Mouse (Mus musculus) 3134 (cell line): ENCODE data around the gene Phtf2.
"Not testable (repeated sequence)": the region's sequence is repeated elsewhere in the genome, so short reads cannot be mapped to it uniquely, and the experiment has no call there.

Experiments
- DNase-seq: peaks from one replicate; pipeline ENCODE4 v3.0.0-alpha.2; 2011; ENCODE audit warnings: low spot score; ENCODE audit not compliant: insufficient read length; ENCODE audit errors: extremely low read depth

Phtf2 gene

GRCm38 (mm10) chr5:20865193-20865755, 16.6 kb downstream of the Phtf2 start:
- no peak for DNase-seq

DNA sequence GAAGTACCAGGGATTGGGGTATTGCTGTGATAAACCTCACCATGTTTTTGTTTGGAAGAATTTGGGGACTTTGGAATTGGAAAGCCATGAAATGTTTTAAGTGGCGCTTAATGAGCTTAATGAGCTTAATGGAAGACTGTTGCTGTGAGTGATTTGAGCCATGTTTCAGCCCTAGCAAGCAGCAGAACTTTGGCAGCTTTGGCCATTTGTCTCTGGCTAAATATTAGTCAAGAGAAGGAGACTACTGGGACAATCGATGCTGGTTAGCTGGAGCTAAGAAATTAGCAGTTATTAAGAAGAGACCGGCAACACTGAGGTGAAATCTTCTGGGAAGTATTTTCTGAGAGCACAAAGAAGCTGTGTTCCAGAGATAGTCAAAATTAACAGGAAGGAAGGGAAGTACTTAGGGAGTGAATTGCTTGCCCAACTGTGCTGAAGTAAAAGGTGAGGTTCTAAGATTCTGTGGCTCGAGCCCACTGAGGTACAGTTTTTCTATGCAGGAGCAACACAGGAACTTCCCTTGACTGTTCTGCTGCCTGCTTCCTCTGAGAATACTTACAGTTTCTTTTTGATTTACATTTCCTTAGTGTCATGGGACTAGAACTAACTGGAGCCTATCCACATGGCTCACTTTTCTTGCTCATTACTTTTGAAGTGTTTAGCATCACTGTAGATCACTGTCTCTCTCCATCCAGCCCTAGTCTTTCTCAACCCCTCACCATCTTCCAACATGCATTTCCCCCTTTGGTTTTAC, 17.5 kb downstream of the Phtf2 start:
- DNase-seq: no peak

DNA sequence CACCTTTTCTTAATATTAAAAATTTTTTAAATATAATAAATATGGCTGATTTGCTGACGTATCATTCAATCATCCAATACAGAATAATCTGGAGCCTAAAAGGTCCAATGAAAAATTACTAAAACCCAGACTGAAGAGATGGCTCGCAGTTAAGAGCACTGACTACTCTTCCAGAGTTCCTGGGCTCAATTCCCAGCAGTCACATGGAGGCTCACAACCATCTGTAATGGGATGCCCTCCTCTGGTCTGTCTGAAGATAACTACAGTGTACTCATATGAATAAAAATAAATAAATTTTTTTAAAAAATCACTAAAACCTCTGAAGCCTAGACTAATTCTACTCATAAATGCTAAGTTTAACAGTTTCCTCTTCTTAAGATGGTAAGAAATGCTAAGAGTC, 20.0 kb downstream of the Phtf2 start:
- DNase-seq: no peak

DNA sequence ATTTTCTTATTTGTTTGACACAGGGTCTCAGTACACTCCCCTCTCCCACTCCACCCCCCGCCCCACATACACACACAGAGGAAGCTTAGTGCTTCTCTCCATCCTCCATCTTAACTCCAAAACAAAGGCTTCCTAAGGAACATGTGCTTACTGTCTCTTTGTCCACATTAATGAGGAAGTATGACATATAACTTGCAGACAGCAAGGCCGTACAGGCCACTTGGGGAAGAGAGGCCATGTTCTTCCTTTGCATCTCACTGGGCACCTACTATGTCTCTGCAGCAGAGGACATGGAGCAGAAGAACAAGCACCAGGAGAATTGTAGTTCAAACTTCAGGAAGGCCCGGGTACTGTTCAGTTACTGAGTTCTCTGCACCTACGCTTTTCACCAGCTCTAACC, 21.4 kb downstream of the Phtf2 start:
- DNase-seq: no peak

- DNase-seq: no peak
Observed at GRCm38 (mm10) chr5:20858404-20858803, 23.5 kb downstream of the Phtf2 start.

- DNase-seq: no peak
Observed at GRCm38 (mm10) chr5:20855066-20855465, 26.9 kb downstream of the Phtf2 start.

DNA sequence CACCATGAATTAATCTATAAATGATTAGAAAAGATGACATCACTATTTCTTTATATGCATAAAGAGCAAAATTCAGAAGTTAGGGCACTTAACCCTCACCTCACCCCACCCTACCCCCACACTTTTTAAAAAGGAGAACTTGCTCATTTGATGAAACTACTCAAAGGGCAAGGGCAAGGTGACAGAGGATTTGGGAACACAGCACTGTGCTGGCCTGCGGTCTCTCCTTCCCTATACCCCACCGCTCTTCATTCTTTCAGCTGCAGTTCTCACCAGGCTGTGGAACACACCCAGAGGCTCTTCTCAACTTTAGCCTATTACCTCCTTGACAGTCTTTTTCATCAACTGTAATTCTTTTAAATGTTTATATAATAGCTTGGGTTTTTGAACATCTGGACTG, 34.9 kb downstream of the Phtf2 start:
- no peak for DNase-seq

GRCm38 (mm10) chr5:20843816-20844215, 38.1 kb downstream of the Phtf2 start:
- no peak for DNase-seq

DNA sequence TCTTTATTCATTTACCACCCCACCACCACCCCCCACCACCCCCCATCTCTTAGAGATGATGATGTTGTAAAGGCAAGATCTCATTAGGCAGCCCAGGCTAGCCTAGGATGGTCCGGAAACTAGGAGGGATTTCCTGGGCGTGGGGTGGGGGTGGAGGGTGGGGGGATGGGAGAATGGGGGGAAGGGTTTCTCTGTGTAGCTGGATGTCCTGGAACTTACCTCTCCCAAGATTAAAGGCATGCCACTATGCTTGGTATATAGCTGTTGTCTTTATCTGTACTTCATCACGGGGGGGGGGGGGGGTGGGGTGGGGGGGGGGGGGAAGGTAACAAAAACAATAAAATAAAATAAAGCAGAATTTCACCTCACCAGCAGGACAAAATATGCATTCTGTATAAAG, 38.5 kb downstream of the Phtf2 start:
- no peak for DNase-seq

DNA sequence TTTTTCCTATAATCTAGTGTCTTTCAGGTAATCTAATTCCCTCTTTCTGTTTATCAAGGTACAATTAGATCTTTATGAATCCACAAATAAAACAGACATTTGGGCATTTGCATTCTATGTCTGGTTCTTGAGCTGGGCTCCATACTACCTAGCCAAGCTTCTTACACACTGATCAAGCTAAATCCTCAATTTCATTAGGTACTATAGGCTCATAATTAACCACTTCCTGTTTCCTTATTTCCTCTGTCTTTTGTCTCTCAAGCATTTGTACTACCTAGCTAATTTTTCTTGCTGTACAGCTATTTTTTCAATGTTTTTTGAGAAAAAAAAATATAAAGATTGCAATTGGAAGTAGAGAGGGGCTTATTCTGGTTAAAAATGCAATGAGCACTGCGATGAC, 44.8 kb downstream of the Phtf2 start:
- no peak for DNase-seq

DNA sequence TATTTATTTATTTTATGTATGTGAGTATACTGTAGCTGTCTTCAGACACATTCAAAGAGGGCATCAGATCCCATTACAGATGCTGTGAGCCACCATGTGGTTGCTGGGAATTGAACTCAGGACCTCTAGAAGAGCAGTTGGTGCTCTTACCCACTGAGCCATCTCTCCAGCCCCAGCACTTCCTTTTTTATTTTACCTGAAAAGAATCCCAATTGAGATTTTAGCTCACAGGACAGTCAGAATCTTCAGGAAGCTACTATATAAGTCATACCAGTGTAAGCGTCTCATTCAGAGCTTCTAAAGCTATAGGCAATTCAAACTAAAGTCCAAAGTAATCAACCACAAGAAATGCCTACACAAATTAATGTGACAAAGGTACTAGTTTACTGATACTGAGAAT, 47.5 kb downstream of the Phtf2 start:
- DNase-seq: no peak

GRCm38 (mm10) chr5:20831433-20831832, 50.5 kb downstream of the Phtf2 start:
- no peak for DNase-seq

- no peak for DNase-seq
Observed at GRCm38 (mm10) chr5:20830717-20831116, 51.2 kb downstream of the Phtf2 start.

DNA sequence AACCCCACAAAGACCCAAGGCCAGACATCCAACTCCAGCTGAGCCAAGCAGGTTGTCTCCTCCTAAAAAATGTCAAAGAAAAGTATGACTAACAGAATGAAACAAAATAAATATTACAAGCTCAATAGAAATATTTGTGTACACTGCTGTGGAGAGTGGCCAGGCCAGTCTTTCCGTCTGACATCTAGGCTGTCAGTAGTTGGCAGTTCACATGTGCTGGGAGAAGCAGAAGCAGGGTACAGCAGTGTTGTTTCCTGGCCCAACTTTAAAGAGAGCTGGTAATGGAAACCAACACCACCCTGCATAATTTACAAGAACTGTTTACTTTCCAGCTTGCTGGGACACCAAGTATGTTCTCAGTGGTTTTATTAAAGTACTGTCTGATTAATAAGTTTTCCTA, 60.3 kb downstream of the Phtf2 start:
- DNase-seq: no peak

DNA sequence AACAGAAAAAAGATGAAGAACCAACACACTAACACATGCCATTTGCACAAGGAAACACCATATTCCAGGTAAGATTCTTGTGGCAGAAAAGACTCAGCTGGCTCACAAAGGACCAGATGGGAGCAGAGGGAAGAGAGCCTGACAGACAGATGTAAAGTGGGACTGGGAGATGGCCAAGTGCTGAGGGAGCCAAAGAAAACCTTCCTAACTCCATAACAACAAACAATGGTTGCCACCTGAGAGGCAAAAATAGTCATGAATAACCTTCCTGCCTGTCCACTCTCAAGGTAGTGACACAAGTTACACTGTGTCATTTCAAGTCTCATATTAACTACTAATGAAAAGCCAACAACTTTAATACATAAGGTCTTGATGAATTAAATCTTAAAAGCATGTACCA, 60.8 kb downstream of the Phtf2 start:
- no peak for DNase-seq

GRCm38 (mm10) chr5:20815094-20815493, 66.8 kb downstream of the Phtf2 start:
- no peak for DNase-seq

DNA sequence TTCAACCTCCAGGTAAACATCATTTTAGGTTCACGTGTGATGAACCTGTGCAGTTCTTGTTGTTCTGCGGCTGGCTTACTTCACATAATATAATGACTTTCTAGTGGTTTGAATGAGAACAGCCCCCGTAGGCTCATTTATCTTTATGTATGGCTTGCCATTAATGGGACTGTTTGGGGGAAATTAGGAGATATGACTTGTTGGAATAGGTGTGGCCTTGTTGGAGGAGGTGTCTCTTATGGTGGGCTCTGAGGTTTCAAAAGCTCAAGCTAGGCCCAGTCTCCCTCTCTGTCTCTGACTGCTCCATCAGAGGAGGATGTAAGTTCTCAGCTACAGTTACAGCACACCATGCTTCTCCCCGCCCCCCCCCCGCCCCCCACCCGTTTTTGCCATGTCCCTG, 71.5 kb downstream of the Phtf2 start:
- DNase-seq: no peak

DNA sequence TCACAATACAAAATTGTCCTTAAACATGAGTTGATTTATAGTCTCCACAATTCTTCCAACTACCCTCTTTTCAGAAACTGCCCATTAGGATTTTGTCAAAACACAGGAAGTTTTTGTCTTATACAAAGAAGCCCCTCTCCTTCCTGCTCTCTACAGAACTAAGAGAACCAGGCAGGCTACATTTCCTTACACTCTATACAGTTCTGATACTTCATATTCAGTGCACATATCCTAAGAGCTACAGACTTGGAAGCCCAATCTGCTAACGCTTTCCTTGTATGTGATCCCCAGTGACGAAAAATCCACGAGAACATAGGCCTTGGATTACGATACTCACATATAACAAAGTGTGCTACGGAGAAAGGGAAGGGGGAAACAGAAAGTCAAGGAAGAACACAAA, 86.0 kb downstream of the Phtf2 start:
- no peak for DNase-seq

- DNase-seq: peak; percentile 11
Observed at GRCm38 (mm10) chr5:20791793-20792554, 90.0 kb downstream of the Phtf2 start.

- DNase-seq: not testable (repeated sequence)
Observed at GRCm38 (mm10) chr5:20786471-20786870, 95.5 kb downstream of the Phtf2 start.

DNA sequence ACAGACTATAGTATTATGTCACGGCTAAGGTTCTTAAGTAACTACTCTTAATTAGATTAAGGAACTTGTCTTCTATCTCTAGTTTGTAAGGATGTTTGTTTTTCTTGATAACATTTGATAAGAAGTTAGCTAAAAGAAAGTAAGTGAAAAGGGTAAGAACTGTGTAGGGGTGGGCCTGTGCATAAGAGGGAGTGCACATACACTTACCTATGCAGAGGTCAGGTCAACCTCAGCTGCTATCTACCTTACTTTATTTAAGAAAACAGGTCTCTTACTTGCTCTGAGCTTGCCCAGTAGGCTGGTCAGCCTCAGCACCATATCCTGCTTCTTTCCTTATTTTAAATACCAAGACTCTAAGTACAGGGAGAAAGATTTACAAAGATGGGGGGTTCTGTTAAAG, 100.8 kb downstream of the Phtf2 start:
- no peak for DNase-seq

DNA sequence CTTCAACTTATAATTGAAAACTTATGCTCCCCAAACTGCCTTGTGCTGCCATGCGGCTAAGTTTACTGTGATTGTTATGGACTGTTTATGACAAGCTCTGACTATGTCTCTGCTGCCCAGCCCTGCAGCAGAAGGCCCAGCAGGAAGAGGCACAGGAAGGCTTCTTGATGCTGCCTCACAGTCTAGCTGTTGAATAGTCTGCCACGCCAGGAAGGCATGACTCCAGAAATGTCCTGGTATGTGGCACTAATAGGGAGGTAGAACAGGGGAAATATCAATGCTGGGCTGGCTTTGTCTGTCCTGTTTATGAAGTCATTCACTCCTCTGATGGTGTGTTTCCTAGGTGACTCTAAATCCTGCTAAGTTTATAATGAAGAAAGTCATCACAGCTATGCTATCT, 102.7 kb downstream of the Phtf2 start:
- no peak for DNase-seq
